Mouse (Mus musculus): ENCODE measurements around the gene Acbd4. TPM values are rescaled to one million over a fixed set of nuclear protein-coding genes. Genes with fewer than 3 reads are reported as not detected.

Acbd4 gene
- total RNA-seq (2023), result 10 to 100 TPM; 17.5 to 24.9 TPM

GRCm38 (mm10) chr11:103101481-103101865 lies at the start of gene Acbd4, which contains the start of gene Plcd3:
Gene Acbd4 (plus strand): TSS chr11:103101682.
Gene Plcd3 (minus strand): TSS chr11:103101658.

GRCm38 (mm10) chr11:103116008-103116818 lies 14.7 kb downstream of the Acbd4 start, which contains the start of gene Hexim1:
Gene Hexim1 (plus strand): TSS chr11:103116231.

GRCm38 (mm10) chr11:103131701-103132575 lies 30.5 kb downstream of the Acbd4 start, which contains the start of gene Hexim2:
Gene Hexim2 (plus strand): TSS chr11:103132429.

Other genes starting within 250 kb of the Acbd4 start
- 10 to 100 TPM; 57.7 to 64.3 TPM for gene Eftud2, start 220.7 kb upstream of the Acbd4 start, total RNA-seq (2023)
- gene Ccdc103, start 220.5 kb upstream of the Acbd4 start, total RNA-seq (2023), result under 1 TPM in 1 of 2 experiments, not detected in 1; 0.33 TPM
- not detected for gene Fam187a, start 216.5 kb upstream of the Acbd4 start, total RNA-seq (2023)
- gene Gfap, start 200.8 kb upstream of the Acbd4 start, total RNA-seq (2023), result 1 to 10 TPM in 1 of 2 experiments, under 1 TPM in 1; 0.18 to 2.4 TPM
- 10 to 100 TPM; 30.0 to 31.3 TPM for gene Kif18b, start 176.6 kb upstream of the Acbd4 start, total RNA-seq (2023)
- gene C1ql1, start 155.0 kb upstream of the Acbd4 start, total RNA-seq (2023), result not detected
- gene Nmt1, start 73.5 kb upstream of the Acbd4 start, total RNA-seq (2023), result 10 to 100 TPM; 55.5 to 73.7 TPM
- gene Dcakd, start 73.3 kb upstream of the Acbd4 start, total RNA-seq (2023), result 10 to 100 TPM; 21.8 to 25.4 TPM
- gene Plcd3, start within 50 bp of the Acbd4 start, total RNA-seq (2023), result 1 to 10 TPM in 1 of 2 experiments, under 1 TPM in 1; 0.29 to 1.0 TPM
- 10 to 100 TPM; 37.7 to 39.4 TPM for gene Hexim1, start 14.5 kb downstream of the Acbd4 start, total RNA-seq (2023)
- gene Hexim2, start 30.7 kb downstream of the Acbd4 start, total RNA-seq (2023), result 1 to 10 TPM; 1.0 to 2.0 TPM
- gene Fmnl1, start 69.4 kb downstream of the Acbd4 start, total RNA-seq (2023), result 100 to 1,000 TPM; 653 to 657 TPM
- not detected for gene 1700023F06Rik, start 106.9 kb downstream of the Acbd4 start, total RNA-seq (2023)
- gene Spata32, start 116.8 kb downstream of the Acbd4 start, total RNA-seq (2023), result not detected
- 10 to 100 TPM; 31.1 to 33.7 TPM for gene Map3k14, start 165.8 kb downstream of the Acbd4 start, total RNA-seq (2023)

Measured in neutrophil, adult 59 days (primary cell).